Mouse (Mus musculus): Measurements from ENCODE around the gene Ssh1.
A peak's percentile ranks its signal among the peaks of the same experiment; 100 is the strongest.

Ssh1 gene

DNA sequence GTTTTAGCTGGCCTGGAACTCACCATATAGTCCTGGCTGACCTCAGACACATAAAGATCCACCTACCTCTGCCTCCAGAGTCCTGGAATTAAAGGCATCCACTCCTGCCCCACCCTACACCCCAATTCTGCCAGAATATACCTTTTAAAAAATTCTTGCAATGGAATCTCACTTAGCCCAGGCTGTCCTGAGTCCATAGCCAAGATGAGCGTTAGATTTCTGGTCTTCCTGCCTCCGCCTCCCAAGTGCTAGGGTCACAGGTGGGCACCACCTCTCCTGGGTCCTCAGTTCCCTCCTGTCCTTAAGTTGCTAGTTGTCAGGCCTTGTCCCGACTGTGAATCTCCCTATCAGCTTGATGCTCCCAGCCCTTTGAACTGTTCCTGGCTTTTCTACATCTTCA, 61.4 kb downstream of the Ssh1 start:
- no peak for DNase-seq (ENCODE audit: low read depth, low spot score)

DNA sequence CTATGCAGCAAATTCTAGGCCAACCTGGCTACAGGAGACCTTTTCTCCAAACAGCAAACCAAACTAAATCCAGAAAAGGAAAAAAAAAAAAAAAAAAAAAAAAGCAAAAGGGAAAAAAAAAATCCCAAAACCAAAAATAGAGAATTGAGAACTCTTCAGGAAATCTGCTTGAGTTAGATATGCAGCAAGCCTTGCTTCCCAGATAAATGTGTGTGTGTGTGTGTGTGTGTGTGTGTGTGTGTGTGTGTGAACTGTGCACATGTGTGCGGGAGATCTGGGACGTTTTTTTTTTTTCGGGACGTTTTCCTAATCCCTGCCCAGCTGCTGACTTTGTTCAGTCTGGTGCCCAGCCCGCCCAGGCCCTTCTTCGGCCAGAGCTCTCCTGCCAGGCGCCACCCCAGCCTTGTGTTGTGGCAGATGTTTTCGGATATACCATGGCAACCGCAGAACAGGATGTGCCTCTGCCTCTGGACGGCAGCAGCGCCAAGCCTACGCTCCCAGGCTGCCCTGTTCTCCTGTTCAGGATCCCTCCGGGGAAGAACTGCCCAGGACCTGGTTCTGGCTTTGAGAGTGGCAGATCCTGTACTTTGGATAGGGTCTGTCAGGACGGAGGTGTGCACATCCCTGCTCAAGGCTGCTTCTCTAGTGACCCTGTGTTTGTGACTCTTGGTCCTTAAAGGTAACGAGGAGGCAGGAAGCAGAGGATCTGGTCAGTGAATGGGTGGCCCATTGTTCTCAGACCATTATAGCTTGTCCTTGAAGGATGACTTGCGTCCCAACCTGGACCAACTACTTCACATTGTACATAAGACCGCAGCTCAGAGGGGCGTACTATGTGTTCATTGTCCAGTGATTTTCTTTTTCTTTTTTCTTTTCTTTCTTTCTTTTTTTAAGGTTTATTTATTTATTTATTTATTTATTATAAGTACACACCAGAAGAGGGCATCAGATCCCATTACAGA, 62.8 kb downstream of the Ssh1 start:
- DNase-seq (ENCODE audit: low read depth, low spot score) = peak; percentile 76

DNA sequence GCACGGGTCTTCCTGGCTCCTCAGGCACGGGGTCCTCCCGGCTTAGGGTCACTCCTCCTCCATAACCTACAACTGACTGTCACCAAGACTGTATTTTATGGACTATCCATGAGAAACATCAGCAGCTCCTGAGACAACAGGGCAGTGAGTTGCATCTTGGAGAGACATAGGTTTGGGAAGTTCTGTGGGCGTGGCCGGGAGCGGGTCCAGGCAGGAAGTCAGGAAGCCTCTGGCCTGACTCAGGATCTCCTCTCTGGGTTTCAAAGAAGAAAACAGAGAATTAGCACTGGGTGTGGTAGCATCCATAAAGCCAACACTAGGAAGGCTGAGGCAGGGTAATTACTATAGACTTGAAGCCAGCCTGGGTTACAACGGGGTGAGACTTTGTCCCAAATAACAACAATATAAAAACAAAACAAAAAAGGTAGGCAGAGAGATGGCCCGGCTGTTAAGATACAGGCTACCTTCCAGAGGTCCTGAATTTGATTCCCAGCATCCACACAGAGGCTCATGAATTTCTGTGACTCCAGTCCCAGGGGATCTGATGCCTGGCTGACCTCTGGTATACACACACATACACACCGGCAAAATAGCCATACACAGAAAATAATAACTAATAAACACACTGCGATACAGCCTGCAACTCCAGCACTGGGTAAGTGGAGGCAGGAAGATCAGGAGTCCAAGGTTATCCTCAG, 63.6 kb downstream of the Ssh1 start:
- no peak for DNase-seq (ENCODE audit: low read depth, low spot score)

DNA sequence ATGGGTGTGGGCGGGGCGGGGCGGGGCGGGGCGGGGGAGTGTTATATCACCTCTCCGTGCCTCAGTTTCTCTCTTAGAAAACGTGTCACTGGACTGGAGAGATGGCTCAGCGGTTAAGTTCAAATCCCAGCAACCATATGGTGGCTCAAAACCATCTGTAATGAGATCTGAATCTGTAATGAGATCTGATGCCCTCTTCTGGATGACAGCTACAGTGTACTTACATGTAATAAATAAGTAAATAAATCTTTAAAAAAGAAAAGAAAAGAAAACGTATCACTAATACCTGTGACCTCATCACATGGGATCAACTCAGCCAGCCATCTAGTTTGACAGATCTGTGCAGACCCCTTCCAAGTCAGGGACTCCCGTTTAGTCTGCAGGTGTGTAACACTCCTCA, 64.2 kb downstream of the Ssh1 start:
- no peak for DNase-seq (ENCODE audit: low read depth, low spot score)

DNA sequence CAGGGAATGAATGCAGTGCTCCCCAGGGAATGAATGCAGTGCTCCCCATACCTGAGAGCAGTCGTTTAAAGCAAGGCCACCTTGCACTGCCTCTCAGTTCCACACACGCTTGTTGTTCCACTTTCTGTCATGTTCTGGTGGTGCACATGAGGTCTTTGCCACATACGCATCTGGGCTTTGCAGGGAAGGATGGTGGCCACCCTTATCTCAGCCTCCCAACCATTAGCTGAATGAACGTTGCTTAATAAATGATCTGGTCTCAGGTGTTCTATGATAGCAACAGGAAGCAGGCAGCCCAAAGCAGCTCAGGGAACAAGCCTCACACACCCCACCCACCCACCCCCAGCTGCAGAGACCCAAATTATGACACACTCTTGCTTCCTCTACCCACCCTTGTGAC, 69.1 kb downstream of the Ssh1 start:
- no peak for DNase-seq (ENCODE audit: low read depth, low spot score)

DNA sequence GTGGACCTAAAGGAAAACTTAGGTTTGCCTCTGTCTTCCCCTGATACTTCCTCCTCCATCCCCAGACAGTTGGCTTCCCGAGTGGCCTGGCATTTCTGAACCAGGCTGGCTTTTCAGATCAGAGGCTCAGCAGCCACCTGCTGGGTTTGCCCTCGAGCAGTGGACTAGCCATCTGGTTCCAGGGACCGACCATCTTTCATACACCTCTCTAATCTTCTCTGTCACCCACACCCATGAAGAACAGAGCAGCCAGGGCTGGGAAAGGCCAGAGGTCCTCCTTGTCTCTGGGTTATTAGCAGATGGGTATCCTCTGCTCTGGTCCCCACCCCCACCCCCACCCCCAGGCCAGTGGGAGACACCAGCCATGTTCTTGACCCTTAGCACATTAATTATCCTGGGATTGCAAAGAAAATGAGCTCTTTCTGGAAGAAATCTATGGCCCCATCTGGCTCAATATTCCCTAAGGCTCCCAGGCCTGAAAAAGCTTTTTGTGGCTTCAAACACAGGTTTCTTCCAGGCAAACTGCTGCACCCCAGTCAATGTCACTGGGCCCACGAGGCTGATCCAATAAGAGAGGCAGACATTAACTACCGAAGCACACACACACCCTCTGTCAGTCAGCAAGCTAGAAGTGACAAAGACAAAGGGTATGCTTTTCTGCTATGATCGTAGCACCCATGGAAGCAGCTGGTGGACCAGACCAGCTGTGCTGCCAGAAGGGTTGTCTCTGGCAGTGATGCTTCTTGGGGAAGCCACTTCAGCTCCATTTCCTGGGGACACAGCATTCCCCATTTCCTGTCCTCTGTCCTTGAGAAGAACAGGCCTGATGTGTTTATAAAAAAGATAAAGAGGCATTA, 72.2 kb downstream of the Ssh1 start:
- DNase-seq (ENCODE audit: low read depth, low spot score) = no peak

DNA sequence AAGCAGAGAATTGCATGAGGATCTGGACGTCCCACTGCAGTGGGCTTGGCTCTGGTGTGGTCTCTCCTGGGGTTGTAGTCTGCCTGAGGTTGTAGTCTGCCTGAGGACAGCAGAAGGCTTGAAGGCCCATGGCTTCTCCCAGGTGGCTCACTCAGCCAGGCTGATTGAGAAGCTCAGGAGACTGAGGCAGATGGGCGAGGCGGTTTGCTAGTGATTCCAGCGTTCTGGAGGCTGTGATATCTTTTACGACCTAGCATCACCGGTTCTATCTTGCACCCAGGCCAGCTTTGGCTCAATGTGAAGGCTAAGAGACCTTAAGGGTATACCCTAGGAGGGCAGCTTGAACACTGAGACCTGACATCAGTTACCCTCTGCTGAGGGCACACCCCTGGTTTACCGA, 74.6 kb downstream of the Ssh1 start:
- DNase-seq (ENCODE audit: low read depth, low spot score) = no peak

DNA sequence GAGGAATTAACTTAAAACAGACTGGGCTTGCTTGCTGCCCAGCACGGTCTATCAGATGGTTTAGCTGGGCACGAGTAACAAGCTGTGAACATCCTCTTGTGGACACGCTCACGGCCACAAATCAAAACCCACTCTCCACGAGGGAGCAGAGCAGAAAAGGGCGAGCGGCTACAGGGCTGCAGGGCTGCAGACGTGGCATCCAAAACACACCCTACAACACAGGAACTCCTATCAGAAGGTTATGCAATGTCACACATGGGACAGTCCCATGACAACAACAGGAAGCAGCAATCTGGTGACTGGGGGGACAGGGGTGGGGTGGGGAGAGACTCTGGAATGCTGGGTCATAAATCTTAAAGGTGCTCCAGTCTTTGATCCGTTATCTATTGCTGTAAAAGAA, 75.0 kb downstream of the Ssh1 start:
- DNase-seq (ENCODE audit: low read depth, low spot score) = no peak

DNA sequence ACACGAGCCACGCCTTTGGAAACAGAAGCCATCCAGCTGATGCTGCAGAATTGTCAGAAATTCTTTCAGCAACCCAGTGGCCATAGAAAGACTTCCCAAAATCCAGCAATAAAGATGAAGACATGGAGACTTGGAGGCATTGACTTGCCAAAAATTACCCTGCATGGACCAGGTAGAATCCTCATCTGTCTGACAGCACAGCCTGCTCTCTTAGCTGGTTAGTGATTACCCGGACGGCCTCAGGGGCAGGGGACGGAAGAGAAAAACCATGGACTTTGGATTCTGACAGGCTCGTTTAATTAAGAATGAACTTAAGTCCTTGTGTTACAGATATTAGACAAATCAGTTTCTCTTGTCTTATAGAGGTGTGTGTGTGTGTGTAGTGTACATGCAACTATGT, 83.0 kb downstream of the Ssh1 start:
- no peak for DNase-seq (ENCODE audit: low read depth, low spot score)

DNA sequence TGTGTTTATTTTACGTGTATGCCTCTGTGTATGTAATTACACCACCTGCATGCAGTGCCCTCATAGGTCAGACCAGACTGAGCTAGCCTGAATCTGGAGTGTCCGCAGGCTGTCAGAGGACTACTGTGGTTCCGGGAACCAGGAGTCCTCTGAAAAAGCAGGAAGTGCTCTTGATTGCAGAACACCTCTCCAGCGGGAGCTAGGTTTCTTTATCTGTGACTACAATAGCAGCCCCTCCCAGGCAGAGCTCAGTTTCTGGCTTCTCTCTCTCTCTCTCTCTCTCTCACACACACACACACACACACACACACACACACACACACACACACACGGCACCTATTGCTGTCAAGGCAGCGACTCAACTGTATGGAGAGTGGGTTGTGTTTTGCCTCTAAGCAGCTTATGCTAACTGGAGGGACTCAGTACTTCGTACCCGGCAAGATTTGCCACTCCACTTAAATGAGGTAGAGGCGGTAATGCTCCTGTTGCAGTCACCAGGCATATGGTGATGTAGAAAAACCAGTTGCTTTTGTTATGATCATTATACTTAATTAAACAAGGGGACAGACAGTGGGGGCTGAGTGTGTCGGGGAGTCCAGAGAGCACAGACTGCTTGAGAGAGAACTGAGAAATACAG, 83.5 kb downstream of the Ssh1 start:
- no peak for DNase-seq (ENCODE audit: low read depth, low spot score)

DNA sequence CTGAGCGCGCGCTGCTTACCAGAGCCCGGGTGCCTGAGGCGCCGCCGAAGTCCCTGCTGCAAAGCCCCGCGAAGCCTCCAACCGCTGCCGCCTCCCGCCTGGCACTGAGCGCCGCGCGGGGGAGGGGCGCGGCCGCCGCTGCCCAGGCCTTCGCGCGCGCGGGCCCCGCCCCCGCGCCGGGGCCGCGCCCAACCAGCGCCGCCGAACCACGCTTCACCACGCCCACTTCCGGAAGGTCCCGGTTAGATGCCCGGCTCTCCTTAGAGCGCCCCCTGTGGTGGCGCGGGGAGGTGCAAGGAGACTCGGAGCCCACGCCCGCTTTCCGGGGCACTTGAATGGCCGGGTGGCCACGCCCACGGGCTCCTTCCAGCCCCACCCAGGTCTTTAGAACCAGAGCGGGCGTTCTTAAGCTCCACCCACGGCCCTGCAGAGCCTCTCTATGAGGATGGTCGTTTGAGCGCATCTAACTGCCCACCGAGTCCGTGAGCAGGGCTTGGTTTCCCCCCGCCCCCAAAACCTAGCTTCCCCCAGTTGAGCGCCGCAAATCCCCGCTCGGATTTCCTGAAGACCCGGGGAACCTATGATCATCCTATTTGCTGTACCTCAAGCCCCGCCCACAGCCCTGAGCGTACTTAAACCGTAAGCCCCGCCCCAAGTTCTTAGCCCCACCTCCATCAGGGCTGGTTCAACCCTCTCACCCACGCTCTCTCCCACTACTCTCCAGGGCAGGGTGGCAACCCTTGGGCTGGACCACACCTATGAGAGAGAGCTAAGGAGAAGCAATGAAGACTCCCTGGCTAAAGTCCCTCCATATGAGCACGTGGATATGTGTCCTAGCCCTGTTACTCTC, 84.9 kb downstream of the Ssh1 start, which contains the start of gene Coro1c:
Gene Coro1c (minus strand): TSS at position 167 of the 850 bp plus-strand sequence.
- peak; percentile 99 for DNase-seq (ENCODE audit: low read depth, low spot score)

DNA sequence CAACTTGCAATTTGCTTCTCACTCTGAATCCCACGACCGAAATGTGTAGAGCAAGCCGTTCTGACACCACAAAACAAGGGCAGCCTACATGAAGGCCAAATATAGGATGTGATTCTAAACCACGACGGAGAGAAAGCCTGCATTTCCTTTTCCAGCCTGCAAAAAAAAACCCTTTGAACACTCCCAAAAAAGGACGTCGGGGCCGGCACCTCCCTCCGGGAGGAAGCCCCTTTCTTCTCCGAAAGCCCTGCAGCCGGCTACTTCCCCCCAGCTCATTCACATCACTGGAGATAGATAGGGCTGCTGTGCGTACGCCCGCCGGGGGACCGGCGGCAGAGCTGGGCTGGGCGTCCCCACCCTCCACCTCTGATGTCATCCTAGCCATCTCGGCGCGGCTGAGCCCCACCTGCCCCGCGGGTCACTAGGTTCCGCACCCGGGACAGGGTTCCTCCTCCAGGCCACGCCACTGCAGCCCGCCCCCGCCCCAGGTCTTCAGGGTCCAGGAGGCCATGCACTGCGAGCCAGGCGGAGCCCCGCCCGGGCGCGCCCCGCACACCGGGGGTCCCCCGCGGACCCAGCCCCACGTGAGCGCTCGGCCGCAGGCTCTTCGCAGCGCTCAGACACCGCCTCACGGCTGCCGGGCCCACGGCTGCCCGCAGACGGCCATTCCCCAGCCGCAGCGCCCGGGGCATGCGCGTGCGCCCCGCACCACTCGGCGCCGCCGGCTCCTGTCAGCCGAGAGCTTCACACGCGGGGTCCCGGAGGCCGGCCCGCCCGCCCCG, 85.7 kb downstream of the Ssh1 start:
- no peak for DNase-seq (ENCODE audit: low read depth, low spot score)

DNA sequence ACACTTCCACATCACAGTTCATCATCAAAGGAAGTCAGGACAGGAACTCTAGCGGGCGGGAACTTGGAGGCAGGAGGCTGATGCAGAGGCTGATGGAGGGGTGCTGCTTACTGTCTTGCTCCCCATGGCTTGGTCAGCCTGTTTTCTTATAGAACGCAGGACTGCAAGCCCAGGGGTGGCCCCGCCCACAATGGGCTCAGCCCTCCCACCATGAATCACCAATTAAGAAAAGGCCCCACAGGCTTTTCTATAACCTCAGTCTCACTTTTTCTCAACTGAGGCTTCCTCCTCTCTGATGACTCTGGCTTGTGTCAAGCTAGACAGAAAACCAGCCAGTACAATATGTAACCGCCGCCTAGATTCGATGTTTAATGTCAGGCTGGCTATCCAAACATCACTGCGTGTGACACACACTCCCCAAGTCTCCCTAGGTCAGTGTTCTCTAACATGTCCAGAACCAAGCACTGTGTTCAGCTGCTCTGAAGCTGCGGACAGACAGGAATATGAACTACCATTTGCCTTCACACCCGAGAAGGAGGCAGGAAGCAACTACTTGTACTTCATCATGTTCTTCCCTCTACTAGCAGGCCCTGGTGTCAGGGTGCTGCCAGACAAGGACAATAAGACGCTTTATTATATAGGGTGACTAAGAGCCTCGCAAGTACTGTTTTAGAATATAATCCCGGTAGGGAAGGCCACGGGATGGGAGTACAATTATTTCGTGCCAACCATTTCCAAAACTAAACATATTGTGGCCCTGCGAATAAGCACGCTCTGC, 86.5 kb downstream of the Ssh1 start:
- DNase-seq (ENCODE audit: low read depth, low spot score) = no peak

DNA sequence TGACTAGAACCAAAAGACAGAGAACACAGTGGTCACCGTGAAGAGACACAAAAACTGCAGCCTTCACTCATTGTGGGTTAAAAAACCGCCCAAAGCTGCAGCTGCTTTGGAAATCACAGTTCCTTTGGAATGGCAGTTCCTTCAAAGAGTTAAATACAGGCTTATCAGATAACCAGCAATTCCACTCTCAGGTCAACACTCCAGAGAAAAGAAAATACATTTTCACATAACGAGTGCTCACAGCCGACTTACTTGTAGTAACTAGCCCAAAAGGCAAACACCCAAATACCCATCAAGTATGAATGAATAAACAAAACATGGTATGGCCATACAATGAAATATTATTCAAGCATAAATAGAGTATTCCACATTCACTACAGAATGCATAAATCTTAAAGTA, 88.7 kb downstream of the Ssh1 start:
- no peak for DNase-seq (ENCODE audit: low read depth, low spot score)

DNA sequence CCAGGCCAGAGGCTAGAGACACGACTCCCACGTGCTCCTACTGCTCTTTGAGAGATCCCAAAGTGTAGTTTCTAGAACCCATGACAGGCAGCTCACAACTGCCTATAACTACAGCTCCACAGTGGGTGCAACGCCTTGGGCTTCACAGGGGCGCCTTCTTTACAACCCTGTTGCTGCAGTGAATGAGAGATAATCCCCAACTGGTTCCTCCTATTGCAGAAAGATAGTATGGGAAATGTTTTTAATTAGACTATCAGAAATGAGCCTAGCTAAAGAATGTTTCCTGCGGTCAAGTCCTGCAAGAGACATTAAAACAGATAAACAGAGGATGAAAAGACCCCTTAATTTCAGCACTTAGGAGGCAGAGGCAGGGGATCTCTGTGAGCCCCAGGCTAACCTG, 90.7 kb downstream of the Ssh1 start:
- DNase-seq (ENCODE audit: low read depth, low spot score) = no peak

DNA sequence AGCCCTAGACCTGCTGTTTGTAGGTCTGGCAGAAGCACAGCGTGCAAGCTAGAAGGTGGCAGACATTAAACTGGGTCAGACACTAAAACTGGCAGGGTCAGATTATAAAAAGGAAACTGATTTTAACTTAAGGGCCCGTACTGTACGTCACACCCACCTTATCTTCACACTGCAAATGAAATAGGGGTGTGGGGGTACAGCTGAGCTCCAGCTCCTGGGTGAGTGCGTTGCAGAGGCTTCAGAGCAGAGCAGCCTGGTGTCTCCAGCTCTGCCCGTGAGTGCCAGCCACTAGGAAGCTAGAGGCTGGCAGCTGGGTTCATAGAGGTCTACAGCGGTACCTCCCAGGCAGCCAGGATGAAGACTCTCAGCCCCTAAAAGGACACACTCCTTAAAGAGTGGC, 91.7 kb downstream of the Ssh1 start:
- DNase-seq (ENCODE audit: low read depth, low spot score) = no peak

DNA sequence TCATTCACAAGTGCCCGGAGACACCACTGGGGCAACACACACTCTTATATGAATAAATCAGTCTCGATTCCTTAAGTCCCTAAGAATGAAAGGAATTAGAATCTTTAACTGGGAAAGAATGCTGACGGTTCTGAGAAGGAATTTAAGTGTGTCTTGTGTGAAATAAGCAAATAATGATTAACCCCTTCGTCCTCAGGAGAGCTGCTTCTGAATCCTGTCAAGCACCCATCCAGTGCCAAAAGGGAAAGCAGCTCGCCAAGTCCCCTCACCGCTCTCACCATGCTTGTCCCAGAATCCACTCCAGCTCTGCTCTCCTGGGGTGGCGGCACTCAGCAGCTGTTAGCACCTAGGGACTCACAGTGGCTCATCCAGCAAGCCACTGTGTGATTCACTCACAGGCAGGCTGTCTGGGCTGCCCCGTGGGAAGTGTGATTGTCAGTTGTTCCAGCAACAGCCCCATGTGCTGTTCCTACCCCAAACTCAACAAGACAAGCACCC, 92.6 kb downstream of the Ssh1 start:
- no peak for DNase-seq (ENCODE audit: low read depth, low spot score)

DNA sequence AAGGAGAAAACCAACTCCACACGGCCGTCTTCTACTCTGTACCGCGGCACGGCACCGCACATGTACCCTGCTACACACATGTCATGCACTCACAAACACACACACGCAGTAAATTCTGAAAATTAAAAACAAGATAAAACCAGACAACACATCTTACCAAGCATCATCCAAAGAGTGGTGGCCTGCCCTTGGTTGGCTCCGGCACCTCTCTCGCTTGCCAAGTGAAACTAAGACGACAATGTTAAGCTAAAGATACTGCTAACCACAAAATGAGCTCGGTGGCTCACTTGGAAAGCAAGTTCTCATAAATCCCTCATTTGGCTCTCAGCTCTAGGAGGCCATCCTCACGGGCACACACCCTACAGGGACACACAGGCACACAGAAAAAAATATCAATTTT, 94.2 kb downstream of the Ssh1 start:
- DNase-seq (ENCODE audit: low read depth, low spot score) = no peak

DNA sequence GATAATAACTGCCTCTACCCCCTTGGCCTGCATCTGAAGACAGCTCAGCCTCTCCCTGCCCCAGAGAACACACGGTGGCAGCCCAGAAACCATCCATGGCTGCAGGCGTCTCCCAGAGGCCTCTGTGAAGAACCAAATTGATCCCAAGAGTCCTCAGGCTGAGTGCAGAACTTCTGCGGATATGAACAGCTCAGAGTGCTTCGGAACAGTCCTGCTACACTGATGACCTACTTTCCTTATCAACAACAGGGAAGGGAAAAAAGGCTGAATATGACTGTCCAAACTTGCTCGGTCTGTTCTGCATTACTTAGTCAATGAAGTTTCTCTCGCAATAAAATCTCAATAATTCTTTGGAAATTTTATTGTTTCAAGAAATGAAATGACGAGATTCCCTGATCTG, 101.7 kb downstream of the Ssh1 start:
- DNase-seq (ENCODE audit: low read depth, low spot score) = no peak

Measured in forelimb bud, embryonic 11.5 days (tissue).